Mouse (Mus musculus) cerebellum, adult 2 months (tissue): ENCODE data around the gene Mta3.

ENCODE experiments used
- CTCF ChIP-seq: fragments of 200-500 bp; IDR thresholded peaks from 2 replicates; pipeline ENCODE4 v1.5.1; 2011; ENCODE audit warnings: low read depth, mild to moderate bottlenecking, control low read depth, low read length, moderate library complexity, borderline replicate concordance; ENCODE audit not compliant: insufficient read depth
- POLR2A ChIP-seq: fragments of 200-500 bp; IDR thresholded peaks from 2 replicates; pipeline ENCODE4 v1.6.1; 2011; ENCODE audit warnings: low read length, control low read depth, borderline replicate concordance; ENCODE audit not compliant: insufficient read depth

GRCm38 (mm10) chr17:83690418-83690817 lies 15.5 kb upstream of the Mta3 start:
- TF ChIP-seq CTCF (no peak), POLR2A (no peak)
